Mouse (Mus musculus) MEL (cell line): ENCODE results near the gene Gm4201. TPM values are rescaled to one million over a fixed set of nuclear protein-coding genes. Genes with fewer than 3 reads are reported as not detected.
"Not testable (repeated sequence)": the region's sequence is repeated elsewhere in the genome, so short reads cannot be mapped to it uniquely, and the experiment has no call there.

ENCODE experiments used
- DNase-seq: peaks from one replicate; pipeline ENCODE4 v3.0.0; 2011; ENCODE audit warnings: low read depth, low spot score
- H3K27ac ChIP-seq: 2 replicates; pipeline ENCODE4 v1.5.1; 2012; ENCODE audit warnings: low read depth, mild to moderate bottlenecking, control low read depth, low read length, moderate library complexity; ENCODE audit not compliant: control insufficient read depth
- H3K27me3 ChIP-seq, 2 experiments: fragments of 150-350 bp in 1 of 2; sonication (generic) in 1 of 2; 2 replicates each; pipeline ENCODE4 v1.6.1; 2012; ENCODE audit warnings: low read length in 2 of 2, mild to moderate bottlenecking in 2 of 2, improper control_type of control experiment in 1 of 2, moderate library complexity in 1 of 2; ENCODE audit not compliant: insufficient read depth in 2 of 2, control insufficient read depth in 1 of 2
- H3K36me3 ChIP-seq, 2 experiments: 2 replicates each; pipeline ENCODE4 v1.6.1; 2012 to 2014; ENCODE audit warnings: low read length in 2 of 2, improper control_type of control experiment in 1 of 2, inconsistent platforms in 1 of 2, mild to moderate bottlenecking in 1 of 2; ENCODE audit not compliant: insufficient read depth in 2 of 2, control insufficient read depth in 1 of 2
- H3K4me1 ChIP-seq, 2 experiments: fragments of 150-350 bp in 1 of 2; sonication (generic) in 1 of 2; 2 replicates each; pipeline ENCODE4 v1.6.1; 2012; ENCODE audit warnings: low read length in 2 of 2, improper control_type of control experiment in 1 of 2, mild to moderate bottlenecking in 1 of 2; ENCODE audit not compliant: insufficient read depth in 2 of 2, control insufficient read depth in 1 of 2
- H3K4me3 ChIP-seq, 2 experiments: fragments of 150-350 bp in 1 of 2; sonication (generic) in 1 of 2; 2 replicates each; pipeline ENCODE4 v1.5.1; 2012; ENCODE audit warnings: low read depth in 2 of 2, low read length in 2 of 2, mild to moderate bottlenecking in 2 of 2, moderate library complexity in 2 of 2, control low read depth in 1 of 2, improper control_type of control experiment in 1 of 2; ENCODE audit not compliant: control insufficient read depth in 1 of 2, insufficient read depth in 1 of 2
- H3K79me2 ChIP-seq: 2 replicates; pipeline ENCODE4 v1.6.1; 2012; ENCODE audit warnings: mild to moderate bottlenecking, low read length, moderate library complexity; ENCODE audit not compliant: control insufficient read depth, poor library complexity, insufficient read depth
- H3K9ac ChIP-seq: 2 replicates; pipeline ENCODE4 v1.6.1; 2012; ENCODE audit warnings: low read depth, mild to moderate bottlenecking, control low read depth, low read length, moderate library complexity; ENCODE audit not compliant: control insufficient read depth, poor library complexity, severe bottlenecking
- H3K9me3 ChIP-seq: fragments of 150-350 bp; sonication (generic); replicated peaks from 2 replicates; pipeline ENCODE4 v1.6.1; 2012; ENCODE audit warnings: mild to moderate bottlenecking, low read length, improper control_type of control experiment, moderate library complexity; ENCODE audit not compliant: insufficient read depth
- polyA plus RNA-seq, 2 experiments: library from polyadenylated mRNA; stranded (reverse) in 1 of 2; unstranded in 1 of 2; fragments of >175 nt in 1 of 2; fragments of >200 nt in 1 of 2; gene quantifications; 2 replicates each; pipeline versions ENCODE4 v1.2.1 to v1.2.4; 2012; ENCODE audit warnings: low replicate concordance in 2 of 2, low read depth in 1 of 2; ENCODE audit not compliant: insufficient read length in 2 of 2, insufficient read depth in 1 of 2, missing spikeins in 1 of 2
- total RNA-seq: library from RNA; depleted of rRNA; stranded (reverse); fragments of 300-350 nt; gene quantifications from 2 replicates; pipeline ENCODE4 v1.2.3, GENCODE M21; 2012; rRNA removed

The Gm4201 gene
- not detected in 2 replicates for total RNA-seq
- polyA plus RNA-seq = not detected

- H3K79me2 ChIP-seq, H3K9me3 ChIP-seq, DNase-seq, H3K4me3 ChIP-seq, H3K4me1 ChIP-seq, H3K27me3 ChIP-seq, H3K36me3 ChIP-seq, H3K27ac ChIP-seq, H3K9ac ChIP-seq: not testable (repeated sequence)
Measured at GRCm38 (mm10) chr7:22565243-22565642, at the start of gene Gm4201. Gene Gm4201 (minus strand): TSS chr7:22565343.

GRCm38 (mm10) chr7:22588027-22588426, 22.9 kb upstream of the Gm4201 start, which contains the start of gene Gm4565:
Gene Gm4565 (minus strand): TSS chr7:22588127.
- not testable (repeated sequence) for H3K9me3 ChIP-seq, H3K36me3 ChIP-seq, H3K4me1 ChIP-seq, H3K9ac ChIP-seq, H3K4me3 ChIP-seq, DNase-seq, H3K27ac ChIP-seq, H3K79me2 ChIP-seq, H3K27me3 ChIP-seq

GRCm38 (mm10) chr7:22534787-22535186, 30.4 kb downstream of the Gm4201 start, which contains the start of gene Gm8677:
Gene Gm8677 (minus strand): TSS chr7:22534887.
- H3K27ac ChIP-seq, H3K36me3 ChIP-seq, H3K4me3 ChIP-seq, H3K9me3 ChIP-seq, H3K9ac ChIP-seq, H3K4me1 ChIP-seq, H3K79me2 ChIP-seq, H3K27me3 ChIP-seq, DNase-seq: not testable (repeated sequence)

DNA sequence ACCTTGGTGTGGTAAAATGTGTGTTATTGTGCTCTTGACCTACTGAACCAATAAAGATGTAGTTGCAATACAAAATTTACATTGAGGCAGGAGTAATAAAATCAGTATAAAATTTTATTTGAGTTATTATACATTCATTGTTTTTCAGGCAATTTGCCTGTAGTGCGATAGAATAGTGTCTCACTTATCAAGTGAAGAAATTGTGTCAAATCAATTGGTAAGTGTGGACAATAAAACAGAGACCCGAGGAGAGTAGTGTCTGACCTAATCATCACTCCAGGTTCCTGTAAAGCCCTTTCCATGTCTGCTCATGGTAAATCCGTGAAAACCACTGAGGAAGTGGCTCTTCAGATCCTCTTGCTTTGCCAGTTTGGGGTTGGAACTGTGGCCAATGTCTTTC, 42.5 kb downstream of the Gm4201 start, which contains the start of gene Vmn1r152:
Vmn1r152 (plus strand) TSS at position 301 of the 400 bp plus-strand sequence.
- not testable (repeated sequence) for H3K4me1 ChIP-seq, H3K79me2 ChIP-seq, H3K9me3 ChIP-seq, DNase-seq, H3K27ac ChIP-seq, H3K36me3 ChIP-seq, H3K27me3 ChIP-seq, H3K9ac ChIP-seq, H3K4me3 ChIP-seq

Other genes starting within 250 kb of the Gm4201 start
- gene Gm4187, start 235.6 kb downstream of the Gm4201 start, total RNA-seq = not detected in 2 replicates
- gene Gm4187, start 235.6 kb downstream of the Gm4201 start, polyA plus RNA-seq = not detected
- not detected in 2 replicates for gene Gm8660, start 194.3 kb downstream of the Gm4201 start, total RNA-seq
- not detected for gene Gm8660, start 194.3 kb downstream of the Gm4201 start, polyA plus RNA-seq
- not detected in 2 replicates for gene Vmn1r148, start 151.8 kb downstream of the Gm4201 start, total RNA-seq
- not detected for gene Vmn1r148, start 151.8 kb downstream of the Gm4201 start, polyA plus RNA-seq
- gene Vmn1r149, start 127.1 kb downstream of the Gm4201 start, total RNA-seq = not detected in 2 replicates
- not detected for gene Vmn1r149, start 127.1 kb downstream of the Gm4201 start, polyA plus RNA-seq
- not detected in 2 replicates for gene Gm10665, start 101.3 kb downstream of the Gm4201 start, total RNA-seq
- not detected for gene Gm10665, start 101.3 kb downstream of the Gm4201 start, polyA plus RNA-seq
- not detected in 2 replicates for gene Vmn1r151, start 65.7 kb downstream of the Gm4201 start, total RNA-seq
- gene Vmn1r151, start 65.7 kb downstream of the Gm4201 start, polyA plus RNA-seq = not detected
- gene Vmn1r152, start 42.4 kb downstream of the Gm4201 start, total RNA-seq = not detected in 2 replicates
- gene Vmn1r152, start 42.4 kb downstream of the Gm4201 start, polyA plus RNA-seq = not detected
- not detected in 2 replicates for gene Gm8677, start 30.5 kb downstream of the Gm4201 start, total RNA-seq
- gene Gm8677, start 30.5 kb downstream of the Gm4201 start, polyA plus RNA-seq = not detected
- gene Gm4565, start 22.8 kb upstream of the Gm4201 start, total RNA-seq = not detected in 2 replicates
- not detected for gene Gm4565, start 22.8 kb upstream of the Gm4201 start, polyA plus RNA-seq
- gene Vmn1r155, start 92.7 kb upstream of the Gm4201 start, total RNA-seq = not detected in 2 replicates
- not detected for gene Vmn1r155, start 92.7 kb upstream of the Gm4201 start, polyA plus RNA-seq
- gene Gm8693, start 127.0 kb upstream of the Gm4201 start, total RNA-seq = not detected in 2 replicates
- not detected for gene Gm8693, start 127.0 kb upstream of the Gm4201 start, polyA plus RNA-seq
- not detected in 2 replicates for gene Gm4567, start 154.4 kb upstream of the Gm4201 start, total RNA-seq
- not detected for gene Gm4567, start 154.4 kb upstream of the Gm4201 start, polyA plus RNA-seq
- gene Vmn1r157, start 196.4 kb upstream of the Gm4201 start, total RNA-seq = not detected in 2 replicates
- not detected for gene Vmn1r157, start 196.4 kb upstream of the Gm4201 start, polyA plus RNA-seq
- gene Vmn1r158, start 225.4 kb upstream of the Gm4201 start, total RNA-seq = not detected in 2 replicates
- gene Vmn1r158, start 225.4 kb upstream of the Gm4201 start, polyA plus RNA-seq = not detected